Mouse (Mus musculus) small intestine, adult 2 months (tissue): ENCODE measurements around the gene Fads1.

ENCODE experiments used
- CTCF ChIP-seq: fragments of 200-500 bp; IDR thresholded peaks from 2 replicates; pipeline ENCODE4 v1.5.1; 2012; ENCODE audit warnings: low read depth, mild to moderate bottlenecking, control low read depth, inconsistent platforms, low read length, moderate library complexity, mixed read lengths; ENCODE audit not compliant: insufficient replicate concordance, insufficient read length; ENCODE audit errors: extremely low read depth
- POLR2A ChIP-seq: fragments of 200-500 bp; IDR thresholded peaks from 2 replicates; pipeline ENCODE4 v1.6.1; 2012; ENCODE audit warnings: low read depth, mild to moderate bottlenecking, control low read depth, inconsistent platforms, low read length, moderate library complexity

DNA sequence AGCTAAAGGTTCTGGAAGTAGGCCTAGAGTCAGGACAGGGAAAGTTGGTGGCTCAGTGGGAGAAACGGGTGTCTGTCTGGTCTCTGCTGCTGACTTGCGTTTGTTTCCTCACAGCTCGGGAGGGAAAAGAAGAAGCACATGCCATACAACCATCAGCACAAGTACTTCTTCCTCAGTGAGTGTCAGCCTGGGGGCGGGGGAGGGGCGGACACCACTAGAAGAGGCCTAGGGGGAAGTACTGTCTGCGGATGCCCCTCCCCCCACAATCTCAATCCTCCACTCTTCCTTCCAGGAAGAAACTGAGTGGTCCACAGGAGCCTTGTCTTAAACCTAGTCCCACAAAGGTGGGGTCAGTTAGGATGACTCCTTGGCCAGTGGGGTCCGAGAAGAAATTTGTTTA, 8.6 kb downstream of the Fads1 start:
- TF ChIP-seq CTCF, result no peak
- no peak for TF ChIP-seq POLR2A
